Mouse (Mus musculus) E14TG2a.4 (cell line): ENCODE data around the gene Rpl10a.

Experiments used
- NANOG ChIP-seq: IDR thresholded peaks from 2 replicates; pipeline ENCODE4 v1.6.1; 2014; ENCODE audit warnings: borderline replicate concordance, low read length, mixed read lengths
- POU5F1 ChIP-seq: IDR thresholded peaks from 2 replicates; pipeline ENCODE4 v1.6.1; 2014; ENCODE audit warnings: low read length, borderline replicate concordance

DNA sequence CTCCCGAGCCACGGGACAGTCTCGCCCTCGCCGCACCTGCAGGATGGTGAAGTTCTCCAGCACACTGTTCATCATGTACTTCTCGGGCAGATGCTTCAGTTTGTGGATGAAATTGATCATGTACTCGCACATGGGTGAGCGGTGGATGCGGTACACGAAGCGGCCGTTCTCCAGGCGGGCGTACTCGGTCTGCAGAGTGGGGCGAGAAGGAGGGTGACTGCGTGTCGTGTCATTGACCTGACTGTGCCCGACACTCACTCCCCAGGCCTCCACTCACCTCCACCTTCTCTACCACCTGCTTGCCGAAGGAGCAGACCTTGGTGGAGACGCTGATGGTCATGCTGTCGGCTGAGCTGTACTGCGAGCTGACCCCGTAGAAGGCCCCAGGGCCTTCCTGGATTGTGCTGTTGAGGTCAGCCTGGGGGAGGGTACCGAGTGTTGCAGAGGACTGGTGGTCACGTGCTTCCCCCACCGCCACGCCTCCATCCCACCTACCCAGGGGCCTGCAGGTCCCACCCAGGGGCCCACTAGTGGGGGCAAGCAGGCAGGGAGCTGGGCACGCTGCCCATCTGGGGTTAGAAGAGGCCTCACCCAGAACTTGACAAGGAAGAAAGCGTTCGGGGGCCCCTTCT lies 4.8 kb downstream of the Rpl10a start:
- TF ChIP-seq POU5F1 (no peak), NANOG (no peak)
